Mouse (Mus musculus): Measurements from ENCODE around the gene Olfr610. TPM values are rescaled to one million over a fixed set of nuclear protein-coding genes. Genes with fewer than 3 reads are reported as not detected.
"Not testable (repeated sequence)": the region's sequence is repeated elsewhere in the genome, so short reads cannot be mapped to it uniquely, and the experiment has no call there.

Olfr610 gene
- polyA plus RNA-seq (2015; fragmentation: Nextera tagmentation; extraction: Ambion mirVana), result not detected in 2 replicates

- Histone ChIP-seq H3K27ac (no peak within 1 kb of the TSS), H3K36me3 (no peaks in the 10 kb centered on the region), H3K9me3 (no peaks in the 10 kb centered on the region), H3K4me1 (no peaks in the 10 kb centered on the region), H3K27me3 (no peaks in the 10 kb centered on the region), H3K4me2 (no peak within 1 kb of the TSS), H3K4me3 (no peak within 1 kb of the TSS), H3K9ac (no peak within 1 kb of the TSS)
- 77% methylated on average over 2 of the region's 2 CpGs for WGBS
- no peak for ATAC-seq (ENCODE audit: insufficient number of reproducible peaks, low FRiP score, low TSS enrichment, low read depth)
Measured at GRCm38 (mm10) chr7:103512022-103512421, at the start of gene Olfr610. TSS of gene Olfr610 (minus strand) at chr7:103512122.

DNA sequence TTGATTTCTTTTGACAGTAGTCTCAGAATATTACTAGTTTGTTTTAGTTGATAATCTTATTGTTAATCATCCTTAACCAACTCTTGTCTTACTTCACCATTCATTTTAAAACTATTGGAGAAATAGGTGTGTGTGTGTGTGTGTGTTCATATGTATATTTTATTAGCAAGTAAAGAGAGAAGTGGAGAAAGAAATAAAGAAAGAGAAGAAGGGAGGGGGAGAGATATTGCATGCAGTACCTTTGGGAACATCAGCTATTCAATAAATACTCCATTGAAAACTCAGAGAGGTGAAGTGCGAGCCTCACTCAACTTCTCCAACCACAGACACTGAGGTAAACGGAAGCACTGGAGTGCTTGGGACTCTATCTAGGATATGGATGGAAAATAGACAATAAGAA lies 43.9 kb upstream of the Olfr610 start, which contains the start of gene Olfr615:
Gene Olfr615 (plus strand): TSS at position 301 of the 400 bp plus-strand sequence.
- no peaks in the 10 kb centered on the region for H3K36me3 ChIP-seq
- no peak within 1 kb of the TSS for H3K4me3 ChIP-seq
- H3K4me1 ChIP-seq, result no peaks in the 10 kb centered on the region
- 85% methylated on average over 2 of the region's 2 CpGs for WGBS
- ATAC-seq (ENCODE audit: insufficient number of reproducible peaks, low FRiP score, low TSS enrichment, low read depth), result no peak
- no peaks in the 10 kb centered on the region for H3K27me3 ChIP-seq
- no peak within 1 kb of the TSS for H3K9ac ChIP-seq
- no peaks in the 10 kb centered on the region for H3K9me3 ChIP-seq
- H3K27ac ChIP-seq, result no peak within 1 kb of the TSS
- no peak within 1 kb of the TSS for H3K4me2 ChIP-seq

GRCm38 (mm10) chr7:103547774-103548173 lies 35.9 kb upstream of the Olfr610 start, which contains the start of gene Olfr613:
TSS of gene Olfr613 (plus strand) at chr7:103548074.
- Histone ChIP-seq H3K27ac (no peak within 1 kb of the TSS), H3K9ac (no peak within 1 kb of the TSS), H3K36me3 (no peaks in the 10 kb centered on the region), H3K9me3 (no peaks in the 10 kb centered on the region), H3K27me3 (no peaks in the 10 kb centered on the region), H3K4me1 (no peaks in the 10 kb centered on the region), H3K4me3 (no peak within 1 kb of the TSS), H3K4me2 (no peak within 1 kb of the TSS)
- no peak for ATAC-seq (ENCODE audit: insufficient number of reproducible peaks, low FRiP score, low TSS enrichment, low read depth)
- WGBS, result 68% methylated on average over 2 of the region's 2 CpGs

- WGBS, result 86% methylated on average over 2 of the region's 2 CpGs
- H3K9ac ChIP-seq; ATAC-seq (ENCODE audit: insufficient number of reproducible peaks, low FRiP score, low TSS enrichment, low read depth); H3K4me2 ChIP-seq; H3K4me3 ChIP-seq; H3K27me3 ChIP-seq; H3K36me3 ChIP-seq; H3K9me3 ChIP-seq; H3K27ac ChIP-seq; H3K4me1 ChIP-seq: not testable (repeated sequence)
Measured at GRCm38 (mm10) chr7:103542617-103543016, 30.7 kb upstream of the Olfr610 start, which contains the start of gene Olfr612. TSS of gene Olfr612 (minus strand) at chr7:103542717.

DNA sequence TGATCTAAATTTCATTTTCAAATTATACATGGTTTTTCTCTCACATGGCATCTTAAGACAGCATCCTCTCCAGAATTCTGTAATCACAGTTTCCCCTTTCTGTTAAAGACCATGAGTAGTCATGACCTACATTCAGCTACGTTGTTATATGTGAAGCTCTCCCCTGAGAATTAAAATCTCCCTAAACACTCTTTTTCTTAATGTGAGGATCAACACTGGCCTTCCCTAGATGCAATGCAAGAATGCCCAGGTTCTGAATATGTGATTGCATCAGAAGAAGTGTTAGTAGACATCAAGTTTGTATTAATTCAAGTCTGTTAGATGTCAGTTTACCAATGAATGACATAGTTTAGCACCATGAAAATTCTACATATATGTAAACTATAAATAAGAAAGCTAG lies 8.8 kb upstream of the Olfr610 start, which contains the start of gene Olfr611:
Gene Olfr611 (minus strand): TSS at position 101 of the 400 bp plus-strand sequence.
- not testable (repeated sequence) for H3K4me1 ChIP-seq; ATAC-seq (ENCODE audit: insufficient number of reproducible peaks, low FRiP score, low TSS enrichment, low read depth); H3K36me3 ChIP-seq; H3K4me2 ChIP-seq; H3K4me3 ChIP-seq; H3K27me3 ChIP-seq; H3K9me3 ChIP-seq; H3K27ac ChIP-seq; H3K9ac ChIP-seq
- 63% methylated on average over 1 of the region's 1 CpGs for WGBS

- no peak within 1 kb of the TSS for H3K27ac ChIP-seq
- no peak within 1 kb of the TSS for H3K4me3 ChIP-seq
- H3K4me1 ChIP-seq, result no peaks in the 10 kb centered on the region
- H3K27me3 ChIP-seq, result no peaks in the 10 kb centered on the region
- H3K9ac ChIP-seq, result no peak within 1 kb of the TSS
- no peak for ATAC-seq (ENCODE audit: insufficient number of reproducible peaks, low FRiP score, low TSS enrichment, low read depth)
- H3K4me2 ChIP-seq, result no peak within 1 kb of the TSS
- H3K36me3 ChIP-seq, result no peaks in the 10 kb centered on the region
- no peaks in the 10 kb centered on the region for H3K9me3 ChIP-seq
- 43% methylated on average over 1 of the region's 1 CpGs for WGBS
Measured at GRCm38 (mm10) chr7:103497962-103498361, 14.0 kb downstream of the Olfr610 start, which contains the start of gene Olfr609. TSS of gene Olfr609 (minus strand) at chr7:103498062.

GRCm38 (mm10) chr7:103477106-103477505 lies 34.8 kb downstream of the Olfr610 start:
- H3K4me3 ChIP-seq, result not testable (repeated sequence)
- WGBS, result 84% methylated on average over 9 of the region's 9 CpGs

GRCm38 (mm10) chr7:103469577-103469976 lies 42.3 kb downstream of the Olfr610 start, which contains the start of gene Olfr608:
TSS of gene Olfr608 (plus strand) at chr7:103469877.
- Histone ChIP-seq H3K4me3 (no peak within 1 kb of the TSS), H3K4me1 (no peaks in the 10 kb centered on the region), H3K36me3 (no peaks in the 10 kb centered on the region), H3K9me3 (no peaks in the 10 kb centered on the region), H3K4me2 (no peak within 1 kb of the TSS), H3K27me3 (no peaks in the 10 kb centered on the region), H3K9ac (no peak within 1 kb of the TSS), H3K27ac (no peak within 1 kb of the TSS)
- ATAC-seq (ENCODE audit: insufficient number of reproducible peaks, low FRiP score, low TSS enrichment, low read depth), result no peak

More at GRCm38 (mm10) chr7:103477106-103477505, 34.8 kb downstream of the Olfr610 start:
- H3K9me3 ChIP-seq; H3K27me3 ChIP-seq; H3K9ac ChIP-seq; H3K4me1 ChIP-seq; H3K27ac ChIP-seq; ATAC-seq (ENCODE audit: insufficient number of reproducible peaks, low FRiP score, low TSS enrichment, low read depth); H3K4me2 ChIP-seq; H3K36me3 ChIP-seq: not testable (repeated sequence)

- Histone ChIP-seq H3K4me3 (no peak overlapping the region), H3K9me3 (no peaks in the 10 kb centered on the region), H3K4me1 (no peaks in the 10 kb centered on the region), H3K27ac (no peak overlapping the region), H3K36me3 (no peaks in the 10 kb centered on the region), H3K9ac (no peak overlapping the region), H3K27me3 (no peaks in the 10 kb centered on the region), H3K4me2 (no peak overlapping the region)
- ATAC-seq (ENCODE audit: insufficient number of reproducible peaks, low FRiP score, low TSS enrichment, low read depth), result no peak
- 86% methylated on average over 5 of the region's 5 CpGs for WGBS
Measured at GRCm38 (mm10) chr7:103460590-103460989, 51.3 kb downstream of the Olfr610 start.

Other genes starting within 250 kb of the Olfr610 start
- gene Olfr596, start 206.5 kb downstream of the Olfr610 start, polyA plus RNA-seq (2015; fragmentation: Nextera tagmentation; extraction: Ambion mirVana), result not detected in 2 replicates
- not detected in 2 replicates for gene Olfr597, start 195.8 kb downstream of the Olfr610 start, polyA plus RNA-seq (2015; fragmentation: Nextera tagmentation; extraction: Ambion mirVana)
- not detected in 2 replicates for gene Olfr598, start 188.6 kb downstream of the Olfr610 start, polyA plus RNA-seq (2015; fragmentation: Nextera tagmentation; extraction: Ambion mirVana)
- gene Olfr599, start 176.2 kb downstream of the Olfr610 start, polyA plus RNA-seq (2015; fragmentation: Nextera tagmentation; extraction: Ambion mirVana), result not detected in 2 replicates
- gene Olfr600, start 162.5 kb downstream of the Olfr610 start, polyA plus RNA-seq (2015; fragmentation: Nextera tagmentation; extraction: Ambion mirVana), result not detected in 2 replicates
- not detected in 2 replicates for gene Olfr601, start 149.5 kb downstream of the Olfr610 start, polyA plus RNA-seq (2015; fragmentation: Nextera tagmentation; extraction: Ambion mirVana)
- gene Olfr603, start 125.9 kb downstream of the Olfr610 start, polyA plus RNA-seq (2015; fragmentation: Nextera tagmentation; extraction: Ambion mirVana), result not detected in 2 replicates
- gene Usp17lc, start 97.0 kb downstream of the Olfr610 start, polyA plus RNA-seq (2015; fragmentation: Nextera tagmentation; extraction: Ambion mirVana), result not detected in 2 replicates
- gene Olfr605, start 66.7 kb downstream of the Olfr610 start, polyA plus RNA-seq (2015; fragmentation: Nextera tagmentation; extraction: Ambion mirVana), result not detected in 2 replicates
- gene Olfr606, start 63.1 kb downstream of the Olfr610 start, polyA plus RNA-seq (2015; fragmentation: Nextera tagmentation; extraction: Ambion mirVana), result not detected in 2 replicates
- not detected in 2 replicates for gene Olfr607, start 48.0 kb downstream of the Olfr610 start, polyA plus RNA-seq (2015; fragmentation: Nextera tagmentation; extraction: Ambion mirVana)
- gene Olfr608, start 42.2 kb downstream of the Olfr610 start, polyA plus RNA-seq (2015; fragmentation: Nextera tagmentation; extraction: Ambion mirVana), result not detected in 2 replicates
- gene Olfr609, start 14.1 kb downstream of the Olfr610 start, polyA plus RNA-seq (2015; fragmentation: Nextera tagmentation; extraction: Ambion mirVana), result not detected in 2 replicates
- not detected in 2 replicates for gene Olfr611, start 8.7 kb upstream of the Olfr610 start, polyA plus RNA-seq (2015; fragmentation: Nextera tagmentation; extraction: Ambion mirVana)
- gene Olfr612, start 30.6 kb upstream of the Olfr610 start, polyA plus RNA-seq (2015; fragmentation: Nextera tagmentation; extraction: Ambion mirVana), result not detected in 2 replicates
- gene Olfr613, start 36.0 kb upstream of the Olfr610 start, polyA plus RNA-seq (2015; fragmentation: Nextera tagmentation; extraction: Ambion mirVana), result not detected in 2 replicates
- not detected in 2 replicates for gene Olfr615, start 44.0 kb upstream of the Olfr610 start, polyA plus RNA-seq (2015; fragmentation: Nextera tagmentation; extraction: Ambion mirVana)
- not detected in 2 replicates for gene Olfr616, start 57.0 kb upstream of the Olfr610 start, polyA plus RNA-seq (2015; fragmentation: Nextera tagmentation; extraction: Ambion mirVana)
- not detected in 2 replicates for gene Olfr617, start 60.9 kb upstream of the Olfr610 start, polyA plus RNA-seq (2015; fragmentation: Nextera tagmentation; extraction: Ambion mirVana)
- gene Olfr618, start 78.0 kb upstream of the Olfr610 start, polyA plus RNA-seq (2015; fragmentation: Nextera tagmentation; extraction: Ambion mirVana), result 0.04 TPM in 1 of 2 replicates, not detected in the other
- not detected in 2 replicates for gene Olfr619, start 88.5 kb upstream of the Olfr610 start, polyA plus RNA-seq (2015; fragmentation: Nextera tagmentation; extraction: Ambion mirVana)
- gene Olfr620, start 100.4 kb upstream of the Olfr610 start, polyA plus RNA-seq (2015; fragmentation: Nextera tagmentation; extraction: Ambion mirVana), result not detected in 2 replicates
- gene Olfr622, start 130.6 kb upstream of the Olfr610 start, polyA plus RNA-seq (2015; fragmentation: Nextera tagmentation; extraction: Ambion mirVana), result not detected in 2 replicates
- not detected in 2 replicates for gene Olfr623, start 151.6 kb upstream of the Olfr610 start, polyA plus RNA-seq (2015; fragmentation: Nextera tagmentation; extraction: Ambion mirVana)
- gene Olfr624, start 159.1 kb upstream of the Olfr610 start, polyA plus RNA-seq (2015; fragmentation: Nextera tagmentation; extraction: Ambion mirVana), result 0.02 and 0.03 TPM in 2 replicates
- gene Olfr625-ps1, start 170.6 kb upstream of the Olfr610 start, polyA plus RNA-seq (2015; fragmentation: Nextera tagmentation; extraction: Ambion mirVana), result not detected in 2 replicates
- gene Olfr243, start 202.5 kb upstream of the Olfr610 start, polyA plus RNA-seq (2015; fragmentation: Nextera tagmentation; extraction: Ambion mirVana), result not detected in 2 replicates
- not detected in 2 replicates for gene Olfr628, start 218.3 kb upstream of the Olfr610 start, polyA plus RNA-seq (2015; fragmentation: Nextera tagmentation; extraction: Ambion mirVana)
- not detected in 2 replicates for gene Olfr629, start 232.8 kb upstream of the Olfr610 start, polyA plus RNA-seq (2015; fragmentation: Nextera tagmentation; extraction: Ambion mirVana)
- gene Olfr630, start 245.2 kb upstream of the Olfr610 start, polyA plus RNA-seq (2015; fragmentation: Nextera tagmentation; extraction: Ambion mirVana), result not detected in 2 replicates

Data from limb, embryonic 15.5 days (tissue).